Mouse (Mus musculus) lung, postnatal 25 days (tissue): Measurements from ENCODE around the gene Slc7a4.
"Not testable (repeated sequence)": the region's sequence is repeated elsewhere in the genome, so short reads cannot be mapped to it uniquely, and the experiment has no call there.

ENCODE experiments used
- DNase-seq: peaks from one replicate; pipeline ENCODE4 v3.0.0; 2022; ENCODE audit warnings: low spot score

The Slc7a4 gene

DNA sequence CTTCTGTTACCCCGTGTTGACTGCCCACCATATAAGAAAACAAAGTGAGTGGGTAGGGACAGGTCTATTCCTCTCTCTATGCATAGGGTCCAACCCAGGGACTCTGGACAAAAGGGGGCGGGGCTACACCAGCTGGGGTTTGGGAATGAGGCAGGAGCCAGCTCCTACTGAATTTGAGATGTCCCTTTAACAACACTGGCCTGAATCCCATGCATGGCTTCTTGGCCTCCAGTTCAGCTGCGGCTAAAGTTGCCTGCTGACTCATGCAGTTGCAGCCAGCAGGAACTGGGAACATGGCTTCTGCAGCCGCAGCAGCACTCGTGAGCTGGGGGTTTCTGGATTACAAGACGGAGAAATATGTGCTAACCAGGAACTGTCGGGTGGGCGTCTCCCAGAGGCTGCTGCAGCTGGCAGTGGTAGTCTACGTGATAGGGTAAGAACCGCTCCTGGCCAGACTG, 21.2 kb downstream of the Slc7a4 start, which contains the start of gene P2rx6:
TSS of gene P2rx6 (plus strand) at position 135 of the 458 bp plus-strand sequence.
- peak; percentile 40 for DNase-seq

GRCm38 (mm10) chr16:17561128-17561750, 21.8 kb downstream of the Slc7a4 start, which contains the start of gene Lrrc74b:
Gene Lrrc74b (minus strand): TSS chr16:17561247.
- DNase-seq: peak; percentile 85

- no peak for DNase-seq
These were observed 23.5 kb downstream of the Slc7a4 start for GRCm38 (mm10) chr16:17559396-17560027.

- DNase-seq: peak; percentile 14
These were observed 24.2 kb downstream of the Slc7a4 start for GRCm38 (mm10) chr16:17558811-17559210.

DNA sequence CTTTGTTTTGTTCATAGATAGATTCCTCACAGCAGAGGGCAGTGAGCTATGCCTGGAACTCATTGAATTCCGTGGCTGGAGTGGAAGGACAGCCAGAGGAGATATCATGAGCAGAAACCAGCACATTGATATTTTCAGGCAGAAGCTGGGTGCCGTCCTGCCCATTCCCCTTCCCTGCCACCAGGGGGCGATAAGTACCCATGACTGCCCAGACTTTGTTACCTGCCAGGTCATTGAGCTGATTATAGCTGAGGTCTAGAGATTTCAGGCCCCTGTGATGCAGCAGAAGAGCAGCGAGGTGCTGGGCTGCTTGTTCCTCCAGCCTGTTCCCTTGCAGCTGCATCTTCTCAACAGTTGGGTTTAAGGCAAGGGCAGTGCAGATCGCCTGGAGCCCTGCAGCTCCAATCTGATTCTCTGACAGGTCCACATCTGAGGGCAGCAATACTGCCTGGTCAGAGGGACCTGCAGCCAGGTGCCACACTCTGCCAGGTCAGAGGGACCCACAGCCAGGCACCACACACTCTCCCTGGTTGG, 25.0 kb downstream of the Slc7a4 start:
- DNase-seq: peak; percentile 64

DNA sequence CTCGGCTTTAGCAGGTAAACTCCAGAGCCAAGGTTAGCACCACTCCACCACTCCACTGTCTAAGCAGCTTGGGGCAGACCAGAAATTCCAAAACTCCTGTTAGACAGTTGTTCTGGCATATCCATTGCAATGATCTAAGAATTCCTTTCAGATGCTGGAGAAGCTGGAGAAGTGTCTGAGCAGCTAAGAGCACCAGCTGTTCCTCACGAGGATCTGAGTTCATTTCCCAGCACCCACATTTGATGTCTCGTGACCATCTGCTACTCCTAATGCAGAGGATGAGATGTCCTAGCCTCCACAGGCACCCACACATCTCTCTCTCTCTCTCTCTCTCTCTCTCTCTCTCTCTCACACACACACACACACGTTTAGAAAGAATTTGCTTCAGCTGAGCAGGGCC, 26.1 kb downstream of the Slc7a4 start:
- no peak for DNase-seq

- DNase-seq: no peak
These were observed 26.8 kb downstream of the Slc7a4 start for GRCm38 (mm10) chr16:17556180-17556579.

GRCm38 (mm10) chr16:17554702-17555101, 28.3 kb downstream of the Slc7a4 start:
- not testable (repeated sequence) for DNase-seq

DNA sequence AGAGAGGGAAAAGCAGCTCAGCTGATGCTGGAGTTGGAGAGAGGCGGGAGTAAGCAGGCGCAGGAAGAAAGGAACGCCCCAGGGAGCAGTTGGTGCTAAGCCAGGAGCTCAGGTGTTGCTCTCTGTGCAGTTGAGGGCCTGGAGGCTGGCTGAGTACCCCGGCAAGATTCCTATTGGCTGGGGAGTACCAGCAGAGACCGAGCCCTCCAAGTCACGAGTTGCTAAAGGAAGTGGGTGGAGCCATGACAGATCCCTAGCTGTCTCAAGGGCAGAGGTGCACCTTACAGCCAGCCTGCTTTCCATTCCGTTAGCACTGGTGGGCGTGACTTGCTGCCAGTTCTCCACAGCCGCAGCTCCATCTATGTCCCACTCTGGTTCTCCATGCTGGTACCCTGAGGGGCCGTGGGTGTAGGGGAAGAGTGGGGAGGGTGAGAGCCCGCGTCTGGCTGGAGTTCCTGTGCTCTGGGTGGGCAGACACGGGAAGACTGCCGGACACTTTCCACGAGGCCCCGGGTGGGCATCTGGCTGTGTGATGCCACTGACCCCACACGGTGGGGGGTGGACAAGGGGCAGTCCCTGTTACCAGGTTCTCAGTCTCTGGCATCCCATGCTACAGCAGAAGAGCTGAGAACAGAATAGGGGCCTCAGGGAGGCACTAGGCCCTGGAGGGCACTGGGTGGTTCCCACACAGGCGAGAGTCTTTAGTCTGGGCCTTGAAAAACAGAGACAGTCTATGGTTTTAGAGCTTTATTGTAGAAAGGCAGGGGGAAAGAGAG, 28.9 kb downstream of the Slc7a4 start:
- DNase-seq: peak; percentile 91

DNA sequence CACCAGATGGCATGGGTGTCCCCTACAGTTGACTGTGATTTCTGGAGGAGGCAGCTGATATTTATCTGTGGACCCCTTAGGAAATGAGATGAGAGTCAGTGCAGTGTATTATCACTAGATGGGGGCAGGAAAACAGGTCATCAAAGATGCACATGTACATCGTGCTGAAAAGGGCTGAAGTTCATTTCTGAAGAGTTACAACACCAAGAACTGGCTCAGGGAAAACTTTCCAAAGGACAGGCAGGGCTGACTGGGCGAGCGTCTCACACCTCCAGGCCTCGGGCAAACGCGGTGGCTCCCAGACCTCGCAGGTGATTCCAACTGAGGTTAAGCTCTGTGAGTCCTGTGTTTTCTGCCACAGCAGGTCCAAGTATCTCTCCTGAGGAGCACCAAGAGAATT, 30.2 kb downstream of the Slc7a4 start:
- no peak for DNase-seq

- DNase-seq: no peak
These were observed 40.4 kb downstream of the Slc7a4 start for GRCm38 (mm10) chr16:17542632-17543031.

DNA sequence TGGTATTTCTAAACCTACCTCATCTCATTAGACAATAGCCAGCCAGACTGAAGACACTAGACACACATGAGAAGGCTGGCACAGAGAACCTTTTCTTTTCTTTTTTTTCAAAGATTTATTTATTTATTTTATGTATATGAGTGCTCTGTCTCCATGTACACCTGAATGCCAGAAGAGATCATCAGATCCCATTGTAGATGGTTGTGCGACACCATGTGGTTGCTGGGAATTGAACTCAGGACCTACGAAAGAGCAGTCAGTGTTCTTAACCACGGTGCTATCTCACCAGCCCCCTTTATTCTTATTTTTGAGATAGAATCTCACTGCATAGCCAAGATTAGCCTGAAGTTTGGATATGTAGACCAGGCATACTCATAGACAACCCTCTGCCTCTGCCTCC, 46.4 kb downstream of the Slc7a4 start:
- no peak for DNase-seq

GRCm38 (mm10) chr16:17532676-17533329, 50.2 kb downstream of the Slc7a4 start:
- DNase-seq: no peak

GRCm38 (mm10) chr16:17532271-17532670, 50.7 kb downstream of the Slc7a4 start:
- DNase-seq: no peak

DNA sequence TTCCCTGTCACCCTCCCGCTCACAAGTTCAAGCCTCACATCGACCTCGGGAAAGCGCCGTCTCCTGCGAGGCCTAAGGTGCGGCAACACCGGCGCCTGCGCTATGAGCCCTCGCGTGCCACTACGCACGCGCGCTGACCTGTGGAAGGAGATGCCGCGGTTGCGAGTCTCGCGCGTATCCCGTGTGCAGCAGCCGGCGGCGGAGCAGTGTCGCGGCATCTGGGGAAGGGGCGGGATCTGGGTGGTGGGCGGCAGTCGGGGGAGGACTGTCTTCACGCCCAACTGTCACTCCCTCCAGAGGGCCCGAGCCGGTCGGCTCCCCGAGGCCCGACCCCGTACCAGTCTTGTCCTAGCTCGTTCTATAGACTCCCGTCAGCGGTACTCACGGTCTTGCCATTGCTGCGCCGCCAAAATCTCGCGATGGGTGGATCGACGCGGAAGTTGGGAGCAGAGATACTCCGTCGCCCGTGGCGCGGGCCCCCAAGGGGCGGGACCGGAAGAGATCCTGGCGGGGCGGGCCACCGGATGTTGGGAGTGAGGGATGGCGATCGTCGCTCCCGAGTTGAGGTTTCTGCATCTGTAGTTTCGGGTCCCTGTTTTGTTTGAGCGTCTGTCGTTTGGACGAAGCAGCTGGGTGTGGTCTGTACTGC, 52.2 kb downstream of the Slc7a4 start, which contains the start of gene Thap7:
TSS of gene Thap7 (minus strand) at position 497 of the 649 bp plus-strand sequence.
- DNase-seq: peak; percentile 97

- no peak for DNase-seq
These were observed 52.9 kb downstream of the Slc7a4 start for GRCm38 (mm10) chr16:17529981-17530586.

DNA sequence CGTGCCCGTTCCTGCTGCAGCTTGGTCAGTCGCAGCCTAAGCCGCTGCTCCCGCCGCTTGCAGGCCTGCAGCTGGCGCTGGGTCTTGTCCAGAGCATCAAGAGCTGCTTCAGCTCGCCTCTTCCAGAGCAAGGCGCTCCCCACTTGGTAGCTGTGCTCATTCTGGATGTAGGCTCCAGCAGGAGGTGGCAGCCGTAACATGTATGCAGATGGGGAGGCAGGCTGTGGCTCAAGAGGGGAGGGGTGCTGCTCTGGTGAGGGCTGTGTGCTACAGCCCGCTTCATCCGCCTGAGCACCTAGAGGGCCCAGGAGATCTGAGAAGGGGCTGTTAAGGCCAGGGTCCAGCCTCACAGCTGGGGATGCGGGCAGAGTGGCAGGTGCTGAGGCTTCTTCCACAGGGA, 54.7 kb downstream of the Slc7a4 start:
- no peak for DNase-seq

GRCm38 (mm10) chr16:17527606-17528005, 55.4 kb downstream of the Slc7a4 start:
- no peak for DNase-seq

- DNase-seq: no peak
These were observed 56.8 kb downstream of the Slc7a4 start for GRCm38 (mm10) chr16:17526223-17526622.

DNA sequence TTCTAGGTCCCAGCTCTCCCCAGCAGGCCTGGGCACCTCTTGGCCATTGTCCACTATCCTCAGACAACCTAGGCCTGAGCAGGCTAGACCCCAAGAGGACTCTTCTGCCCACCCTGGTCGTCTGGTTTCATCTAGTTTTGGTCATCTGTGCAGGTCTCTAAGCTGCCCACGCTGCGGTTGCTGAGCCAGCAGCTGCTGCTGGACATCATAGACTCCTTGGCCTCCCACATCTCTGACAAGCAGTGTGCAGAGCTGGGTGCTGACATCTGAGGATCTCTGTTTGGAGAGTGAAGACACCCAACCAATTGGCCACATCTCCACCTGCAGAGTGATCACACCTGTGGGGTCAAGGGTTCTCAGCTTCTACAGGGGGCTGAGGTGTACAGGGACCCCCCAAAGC, 57.5 kb downstream of the Slc7a4 start:
- DNase-seq: no peak

DNA sequence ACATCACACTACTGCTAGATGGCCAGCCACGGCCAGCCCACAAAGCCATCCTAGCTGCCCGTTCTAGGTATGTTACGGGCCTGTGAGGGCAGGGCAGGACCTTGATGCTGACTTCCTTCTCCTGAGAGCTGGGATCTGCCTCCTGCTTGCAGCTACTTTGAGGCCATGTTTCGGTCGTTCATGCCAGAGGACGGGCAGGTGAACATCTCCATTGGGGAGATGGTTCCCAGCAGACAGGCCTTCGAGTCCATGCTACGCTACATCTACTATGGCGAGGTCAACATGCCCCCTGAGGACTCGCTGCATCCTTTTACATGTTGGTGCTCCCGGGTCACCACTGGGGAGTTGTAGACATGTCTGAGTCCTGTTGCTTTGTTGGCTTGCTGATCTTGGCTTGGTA, 58.9 kb downstream of the Slc7a4 start:
- no peak for DNase-seq
